Mouse (Mus musculus): ENCODE results near the gene Ctnnbip1.

DNA sequence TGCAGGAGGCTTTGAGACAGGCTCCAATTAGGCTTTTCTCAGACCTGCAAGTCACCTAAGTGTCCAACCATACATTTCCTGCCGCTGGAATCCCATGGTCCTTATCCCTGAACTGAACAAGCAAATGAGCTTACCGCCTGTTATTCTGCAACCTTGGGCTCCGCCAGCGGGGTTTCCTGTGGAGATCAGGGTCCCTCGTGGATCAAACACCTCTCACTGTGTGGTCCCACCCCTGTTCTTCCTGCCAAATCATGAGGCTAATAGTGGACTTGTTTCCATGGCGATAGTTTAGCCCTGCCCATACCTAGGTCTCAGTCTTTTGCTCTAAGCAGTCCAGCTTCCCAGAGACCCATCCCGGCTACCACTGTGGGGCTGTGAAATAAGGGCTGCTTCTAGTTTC lies 8.3 kb downstream of the Ctnnbip1 start:
- no peak for TF ChIP-seq HCFC1 (IDR thresholded peaks at IDR 0.05; ENCODE audit: borderline replicate concordance, insufficient read depth, low read length)
- no peak for TF ChIP-seq MAFK (IDR thresholded peaks at IDR 0.05; ENCODE audit: insufficient read depth, low read depth, low read length)
